Mouse (Mus musculus): ENCODE results near the gene Ppp2r5c.

GRCm38 (mm10) chr12:110497485-110497884 lies 50.6 kb downstream of the Ppp2r5c start:
- TF ChIP-seq CTCF (IDR thresholded peaks at IDR 0.05; ENCODE audit: borderline replicate concordance, insufficient read depth, low read length): no peak
- TF ChIP-seq POLR2A (IDR thresholded peaks at IDR 0.05; ENCODE audit: low read depth, low read length): no peak
